Mouse (Mus musculus) kidney, adult 18-20 months (tissue): ENCODE data around the gene Tmem54.

ENCODE experiments used
- DNase-seq: peaks from one replicate; pipeline ENCODE4 v3.0.0; 2021

Gene Tmem54

GRCm38 (mm10) chr4:129158549-129158948 lies 53.2 kb downstream of the Tmem54 start:
- DNase-seq = no peak

DNA sequence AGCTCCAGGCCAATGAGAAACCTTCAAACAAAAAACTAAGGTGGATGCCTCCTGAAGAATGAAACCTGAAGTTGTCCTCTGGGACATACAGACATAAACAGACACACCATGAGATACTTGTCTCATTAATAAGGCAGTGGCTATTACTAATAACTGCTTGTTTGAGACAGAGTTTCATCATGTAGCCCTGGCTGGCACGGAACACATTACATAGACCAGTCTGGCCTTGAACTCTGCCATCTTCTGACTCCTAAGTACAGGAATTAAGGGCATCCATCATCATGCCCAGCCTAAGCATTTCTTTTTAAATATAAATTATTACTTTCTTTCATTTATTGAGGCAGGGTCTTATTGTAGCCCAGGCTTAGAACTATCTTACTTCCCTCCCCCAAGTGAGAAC lies 55.7 kb downstream of the Tmem54 start:
- DNase-seq = no peak
